Mouse (Mus musculus) brain, embryonic 14.5 days (tissue): ENCODE data around the gene Smco4.

Source experiments
- CTCF ChIP-seq: fragments of 200-500 bp; IDR thresholded peaks from 2 replicates; pipeline ENCODE4 v1.5.1; 2012; ENCODE audit warnings: inconsistent platforms, mild to moderate bottlenecking, moderate library complexity, borderline replicate concordance; ENCODE audit not compliant: insufficient read depth, insufficient read length; ENCODE audit errors: extremely low read depth
- POLR2A ChIP-seq: fragments of 200-500 bp; IDR thresholded peaks from 2 replicates; pipeline ENCODE4 v1.6.1; 2012; ENCODE audit warnings: mild to moderate bottlenecking, inconsistent platforms, borderline replicate concordance; ENCODE audit not compliant: poor library complexity, insufficient read depth, insufficient read length, severe bottlenecking; ENCODE audit errors: extremely low read depth

DNA sequence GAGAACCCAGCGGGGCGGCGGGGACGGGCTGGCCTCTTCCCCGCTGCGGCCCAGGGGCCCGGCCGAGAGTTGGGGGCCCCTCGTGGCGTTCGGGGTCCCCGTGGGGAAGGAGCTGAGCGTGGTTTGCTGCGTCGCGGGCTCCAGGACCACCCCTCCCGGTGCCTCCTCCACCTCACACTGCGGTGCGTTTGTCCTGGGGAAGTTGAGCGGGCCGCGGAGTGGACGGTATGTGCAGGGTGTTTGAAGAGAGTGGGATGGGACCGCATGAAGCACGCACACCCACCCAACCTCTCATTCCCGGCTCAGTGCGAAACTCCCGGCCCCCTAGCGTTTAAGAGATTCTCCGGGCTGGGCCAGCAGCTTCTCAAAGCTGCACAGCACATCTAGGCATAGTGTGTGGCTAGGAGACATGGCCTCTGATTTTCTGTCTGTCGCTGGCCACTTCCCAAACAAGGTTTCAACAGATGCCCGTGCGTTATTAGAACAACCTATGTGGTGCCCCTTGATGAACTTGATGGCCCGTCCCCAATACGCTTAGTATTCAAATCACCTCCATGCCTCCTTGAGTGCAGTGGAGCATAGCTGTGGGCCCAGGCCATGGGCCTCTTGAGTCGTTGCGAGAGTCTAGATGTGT, 810 bp downstream of the Smco4 start:
- TF ChIP-seq POLR2A (no peak), CTCF (peak; percentile 53; the same call in 1 of the 2 replicates)
